Mouse (Mus musculus): Measurements from ENCODE around the gene Sptb.

DNA sequence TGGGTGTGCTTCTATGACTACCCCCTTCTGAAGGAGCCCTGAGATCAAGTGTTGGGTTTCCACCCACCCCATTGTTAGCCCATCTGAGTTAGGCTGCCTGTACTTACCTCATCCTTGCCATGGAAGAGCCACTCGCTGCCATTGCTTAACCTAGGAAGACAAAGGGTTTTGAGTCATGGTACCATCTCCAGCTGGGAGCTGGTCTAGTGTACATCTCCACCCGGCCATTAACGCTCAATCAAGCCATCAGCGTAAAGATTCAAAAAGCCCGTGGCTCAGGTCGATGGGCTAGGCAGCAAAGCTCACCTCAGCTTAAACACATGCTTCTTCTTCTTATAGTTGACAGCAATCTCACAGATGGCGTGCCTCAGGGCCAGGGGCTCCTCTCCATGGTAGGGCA is 126.9 kb downstream of the Sptb start:
- no peak for TF ChIP-seq POLR2A (IDR thresholded peaks at IDR 0.05; ENCODE audit: insufficient read length, low read depth)
- TF ChIP-seq MAX (IDR thresholded peaks at IDR 0.05; ENCODE audit: low read depth) = no peak
- no peak for TF ChIP-seq POLR2AphosphoS2 (IDR thresholded peaks at IDR 0.05; ENCODE audit: insufficient read length, low read depth)
- TF ChIP-seq REST (IDR thresholded peaks at IDR 0.05; ENCODE audit: insufficient read depth, insufficient read length) = no peak
- no peak for TF ChIP-seq MYOG (IDR thresholded peaks at IDR 0.05; ENCODE audit: control insufficient read depth in 1 of 3, insufficient read depth in 1 of 3, insufficient read length in 2 of 3, low read depth in 2 of 3)
- TF ChIP-seq E2F4 (IDR thresholded peaks at IDR 0.05; ENCODE audit: insufficient read depth) = no peak
- no peak for TF ChIP-seq CEBPB (IDR thresholded peaks at IDR 0.05; ENCODE audit: insufficient read depth, poor library complexity, severe bottlenecking)
- no peak for TF ChIP-seq USF1 (IDR thresholded peaks at IDR 0.05; ENCODE audit: low read depth)
- TF ChIP-seq MYOD1 (IDR thresholded peaks at IDR 0.05; ENCODE audit: control insufficient read depth in 1 of 3, insufficient read length in 2 of 3, low read depth in 2 of 3) = no peak
- TF ChIP-seq TCF12 (IDR thresholded peaks at IDR 0.05; ENCODE audit: insufficient read depth, poor library complexity, severe bottlenecking) = no peak
- TF ChIP-seq TCF3 (IDR thresholded peaks at IDR 0.05; ENCODE audit: insufficient read length, low read depth) = no peak
